Mouse (Mus musculus) hindbrain, embryonic 14.5 days (tissue): Measurements from ENCODE around the gene Ccdc71. TPM values are rescaled to one million over a fixed set of nuclear protein-coding genes. Genes with fewer than 3 reads are reported as not detected.

Experiments used
- ATAC-seq: fragments of 200-750 bp; cut with Nextera tagmentation; 2 replicates; pipeline ENCODE4 v1.8.0; 2017; ENCODE audit warnings: moderate number of reproducible peaks, mild to moderate bottlenecking, moderate TSS enrichment, moderate library complexity; ENCODE audit not compliant: low FRiP score
- DNase-seq: peaks from one replicate; pipeline ENCODE4 v3.0.0-alpha.2; 2015; ENCODE audit warnings: low spot score
- H3K27ac ChIP-seq: fragments of 300-500 bp; sonication (generic); 2 replicates; pipeline ENCODE4 v1.5.1; 2014; ENCODE audit warnings: mild to moderate bottlenecking, moderate library complexity
- H3K27me3 ChIP-seq: fragments of 300-500 bp; sonication (generic); 2 replicates; pipeline ENCODE4 v1.6.1; 2014; ENCODE audit warnings: mild to moderate bottlenecking, low read length, mixed read lengths; ENCODE audit not compliant: control insufficient read depth, insufficient read depth
- H3K36me3 ChIP-seq: fragments of 300-500 bp; sonication (generic); replicated peaks from 2 replicates; pipeline ENCODE4 v1.6.1; 2014; ENCODE audit not compliant: control insufficient read depth, insufficient read depth
- H3K4me1 ChIP-seq: fragments of 300-500 bp; sonication (generic); replicated peaks from 2 replicates; pipeline ENCODE4 v1.6.1; 2014; ENCODE audit warnings: antibody characterized with exemption, low read length, mixed read lengths; ENCODE audit not compliant: control insufficient read depth, insufficient read depth
- H3K4me2 ChIP-seq: fragments of 300-500 bp; sonication (generic); replicated peaks from 2 replicates; pipeline ENCODE4 v1.6.1; 2014; ENCODE audit warnings: mild to moderate bottlenecking, moderate library complexity
- H3K4me3 ChIP-seq: fragments of 300-500 bp; sonication (generic); replicated peaks from 2 replicates; pipeline ENCODE4 v1.5.1; 2014; ENCODE audit warnings: mild to moderate bottlenecking, low read length
- H3K9ac ChIP-seq: fragments of 300-500 bp; sonication (generic); 2 replicates; pipeline ENCODE4 v1.6.1; 2014
- H3K9me3 ChIP-seq: fragments of 300-500 bp; sonication (generic); 2 replicates; pipeline ENCODE4 v1.6.1; 2016; ENCODE audit warnings: low read length; ENCODE audit not compliant: control insufficient read depth
- WGBS: fragments of 180-500 bp; shearing (Covaris S2); extraction: QIAGEN DNeasy Blood & Tissue Kit; methylation state at CpG from one replicate; pipeline ENCODE4 v1.1.7; 2014; 5-methylcytosine and 5-hydroxymethylcytosine counted together
- polyA plus RNA-seq: library from polyadenylated mRNA; unstranded; fragments of >200 nt; fragmentation: Nextera tagmentation; extraction: Ambion mirVana; gene quantifications from 2 replicates; pipeline ENCODE4 v1.2.1, GENCODE M21; 2014

Ccdc71 gene
- polyA plus RNA-seq, 1 experiment from 2014 or later, result 44.9 TPM

DNA sequence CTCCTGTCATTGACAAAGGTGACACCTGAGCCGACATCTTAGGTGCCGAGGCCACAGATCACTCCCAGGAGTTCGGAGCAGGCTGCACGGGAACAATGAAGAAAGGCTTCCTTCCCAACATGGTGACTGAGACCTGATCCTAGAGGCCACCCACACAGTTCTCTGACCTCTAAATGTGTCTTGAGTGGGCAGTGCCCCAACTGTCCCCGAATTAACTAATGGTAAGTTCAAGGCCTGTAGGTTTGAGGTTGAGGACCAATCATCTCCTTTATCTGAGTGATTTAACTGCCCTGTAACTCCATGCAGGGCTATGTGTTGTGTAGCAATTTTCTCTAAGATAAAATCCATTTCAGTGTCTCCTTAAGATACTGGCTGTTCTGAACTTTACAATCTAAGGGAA lies 9.1 kb downstream of the Ccdc71 start:
- DNase-seq (no peak), ATAC-seq (no peak)
- Histone ChIP-seq H3K4me3 (no peak overlapping the region), H3K27ac (no peak overlapping the region), H3K9me3 (no peaks in the 10 kb centered on the region), H3K36me3 (peaks cover 26% of the 10 kb centered on the region), H3K4me1 (no peaks in the 10 kb centered on the region), H3K9ac (no peak overlapping the region), H3K4me2 (no peak overlapping the region), H3K27me3 (no peaks in the 10 kb centered on the region)
- WGBS, result 81% methylated on average over 5 of the region's 5 CpGs

DNA sequence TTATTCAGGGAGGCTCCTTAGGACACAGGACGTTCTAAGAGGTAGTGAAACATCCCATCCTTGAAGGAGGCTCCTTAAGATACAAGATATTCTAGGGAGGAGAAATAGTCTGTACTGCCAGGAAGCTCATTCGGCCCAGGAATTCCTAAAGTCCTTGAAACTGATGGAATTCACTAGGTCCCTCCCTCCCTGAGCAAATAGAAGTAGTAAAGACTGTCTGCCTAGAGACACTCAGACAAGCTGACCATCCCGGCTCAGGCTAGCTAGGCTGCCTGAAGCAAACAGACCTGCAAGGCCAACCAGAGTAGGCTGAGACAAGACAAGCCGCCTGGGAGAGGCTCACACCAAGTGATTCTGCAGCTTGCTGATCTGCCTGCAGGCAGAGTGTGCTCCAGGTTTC lies 9.5 kb downstream of the Ccdc71 start:
- H3K36me3 ChIP-seq, result peaks cover 22% of the 10 kb centered on the region

DNA sequence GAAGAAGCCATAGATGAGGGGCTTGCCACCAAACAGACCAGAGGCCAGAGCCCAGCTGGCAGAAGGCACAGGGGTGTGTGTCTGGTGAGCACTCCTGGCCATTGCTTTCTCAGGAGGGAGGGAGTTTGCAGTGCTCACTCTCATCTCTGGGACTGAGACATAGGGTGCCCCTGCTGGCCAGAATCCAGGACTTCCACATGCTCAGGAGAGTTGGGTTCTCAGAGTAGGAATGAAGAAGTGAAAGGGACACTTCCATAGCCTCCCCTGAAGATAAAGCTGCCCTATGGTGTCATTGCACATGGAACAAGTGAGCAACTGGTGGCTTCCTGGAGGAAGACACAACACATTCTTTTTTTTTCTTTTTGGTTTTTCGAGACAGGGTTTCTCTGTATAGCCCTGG lies 14.2 kb downstream of the Ccdc71 start:
- Histone ChIP-seq H3K9ac (no peak overlapping the region), H3K36me3 (no peaks in the 10 kb centered on the region), H3K27ac (no peak overlapping the region), H3K4me3 (no peak overlapping the region), H3K4me1 (peaks cover 10% of the 10 kb centered on the region), H3K27me3 (no peaks in the 10 kb centered on the region), H3K9me3 (no peaks in the 10 kb centered on the region), H3K4me2 (no peak overlapping the region)
- ATAC-seq (no peak), DNase-seq (no peak)
- WGBS, result 75% methylated on average over 1 of the region's 1 CpGs

More for the DNA sequence above, 9.5 kb downstream of the Ccdc71 start:
- Histone ChIP-seq H3K9me3 (no peaks in the 10 kb centered on the region), H3K27ac (no peak overlapping the region), H3K4me1 (no peaks in the 10 kb centered on the region), H3K4me3 (no peak overlapping the region), H3K9ac (no peak overlapping the region), H3K27me3 (no peaks in the 10 kb centered on the region), H3K4me2 (no peak overlapping the region)
- DNase-seq (no peak), ATAC-seq (no peak)
- 82% methylated on average over 4 of the region's 4 CpGs for WGBS

DNA sequence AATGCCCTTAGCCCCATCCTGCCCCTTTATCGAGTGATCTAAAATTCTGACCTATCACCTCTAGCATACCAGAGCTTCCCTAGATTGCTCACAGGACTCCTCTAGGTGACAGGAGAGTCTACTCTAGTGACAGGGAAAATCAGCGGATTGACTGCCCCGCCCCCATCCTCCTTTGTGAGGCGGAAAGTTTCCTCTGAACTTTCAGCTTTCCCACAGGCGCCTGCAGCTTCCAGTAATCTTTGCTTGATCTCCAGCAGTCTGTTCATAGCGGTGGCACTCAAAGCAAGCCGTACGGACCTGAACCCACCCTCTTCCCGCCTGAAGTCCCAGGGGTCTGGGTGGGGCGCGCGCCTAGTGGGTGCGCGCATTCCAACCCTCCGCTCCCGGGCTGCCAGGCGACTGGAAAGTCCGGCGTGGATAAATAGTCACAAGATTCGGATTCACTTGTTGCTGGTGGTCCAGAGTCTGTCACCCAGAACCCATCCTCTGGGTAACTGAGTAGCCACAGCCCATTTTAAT lies 18.4 kb downstream of the Ccdc71 start:
- Histone ChIP-seq H3K27ac (peak overlapping the region; percentile 63; the same call in 1 of the 2 replicates), H3K4me3 (peak overlapping the region; percentile 34), H3K4me1 (peaks cover 10% of the 10 kb centered on the region), H3K36me3 (no peaks in the 10 kb centered on the region; the same call in 1 of the 2 replicates), H3K27me3 (no peaks in the 10 kb centered on the region), H3K4me2 (peak overlapping the region; percentile 51), H3K9me3 (no peaks in the 10 kb centered on the region), H3K9ac (peak overlapping the region; percentile 24; the same call in 1 of the 2 replicates)
- DNase-seq, result peak; percentile 64
- WGBS, result under 1% methylated on average over 20 of the region's 20 CpGs
- peak; percentile 25; the same call in 1 of the 2 replicates for ATAC-seq

DNA sequence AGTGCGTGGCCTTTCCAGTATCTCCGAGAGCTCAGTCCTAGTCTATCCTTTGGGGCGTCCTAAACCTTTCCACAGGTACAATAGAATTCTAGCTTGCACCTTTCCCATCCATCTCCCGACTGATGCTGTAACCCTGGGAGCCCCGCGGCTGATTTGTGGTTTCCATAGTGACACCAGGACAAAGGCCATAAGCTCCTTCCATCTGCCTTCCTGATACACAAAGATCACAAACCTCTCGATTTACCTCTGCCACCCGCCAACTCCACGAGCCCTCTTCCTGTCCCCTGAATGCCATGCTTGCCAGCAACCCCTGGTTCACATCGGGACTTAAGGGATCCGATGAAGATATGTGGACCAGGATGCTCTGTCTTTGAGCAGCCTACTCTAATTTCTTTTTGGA lies 18.9 kb downstream of the Ccdc71 start:
- Histone ChIP-seq H3K9me3 (no peaks in the 10 kb centered on the region), H3K27me3 (no peaks in the 10 kb centered on the region), H3K36me3 (no peaks in the 10 kb centered on the region; the same call in 1 of the 2 replicates), H3K4me3 (peak overlapping the region; percentile 34), H3K9ac (0 out of 2 replicates have a peak overlapping the region, but pooled peaks have one; percentile 14), H3K4me2 (peak overlapping the region; percentile 51), H3K27ac (no peak overlapping the region), H3K4me1 (peaks cover 10% of the 10 kb centered on the region)
- WGBS, result 31% methylated on average over 11 of the region's 11 CpGs
- no peak for DNase-seq
- ATAC-seq, result no peak; the same call in 1 of the 2 replicates

DNA sequence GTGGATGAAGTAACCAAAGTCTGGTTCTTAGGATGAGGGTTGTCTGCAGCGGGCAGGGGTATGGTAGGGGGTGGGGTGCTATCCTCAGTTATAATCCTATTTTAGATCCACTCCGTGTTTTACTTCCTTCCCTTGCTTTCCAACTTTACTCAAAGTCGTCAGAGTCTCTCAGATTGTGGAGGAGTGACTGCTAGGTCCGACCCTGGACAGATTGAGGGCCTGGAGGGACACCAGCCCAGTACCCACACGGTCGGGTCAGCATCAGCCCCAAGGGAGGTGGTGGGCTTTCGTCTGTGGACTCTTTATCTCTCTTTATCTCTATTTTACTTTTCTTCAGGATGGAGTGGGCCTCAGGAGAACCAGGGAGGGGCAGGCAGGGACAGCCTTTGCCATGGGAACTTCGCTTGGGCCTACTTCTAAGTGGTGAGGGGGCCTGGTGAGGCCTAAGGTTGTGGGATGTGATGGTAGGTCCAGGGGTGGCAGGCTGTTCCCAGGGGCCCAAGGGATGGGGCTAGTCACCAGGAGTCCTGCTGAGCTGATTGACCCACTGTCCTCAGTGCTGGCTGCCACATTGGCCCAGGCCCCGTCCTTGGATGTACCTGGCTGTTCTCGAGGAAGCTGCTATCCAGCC lies 19.5 kb downstream of the Ccdc71 start, which contains the start of gene Lamb2:
Gene Lamb2, plus strand, starts transcription at position 16 of the 631 bp plus-strand sequence.
- ATAC-seq (peak; percentile 41; the same call in 1 of the 2 replicates), DNase-seq (peak; percentile 85)
- H3K36me3 ChIP-seq, result no peaks in the 10 kb centered on the region; the same call in 1 of the 2 replicates
- H3K27me3 ChIP-seq, result no peaks in the 10 kb centered on the region
- peaks cover 10% of the 10 kb centered on the region for H3K4me1 ChIP-seq
- H3K27ac ChIP-seq, result peak within 1 kb of the TSS; percentile 63; the same call in 1 of the 2 replicates
- H3K9me3 ChIP-seq, result no peaks in the 10 kb centered on the region
- peak within 1 kb of the TSS; percentile 34 for H3K4me3 ChIP-seq
- 18% methylated on average over 10 of the region's 10 CpGs for WGBS
- H3K9ac ChIP-seq, result peak within 1 kb of the TSS; percentile 51
- H3K4me2 ChIP-seq, result peak within 1 kb of the TSS; percentile 53

DNA sequence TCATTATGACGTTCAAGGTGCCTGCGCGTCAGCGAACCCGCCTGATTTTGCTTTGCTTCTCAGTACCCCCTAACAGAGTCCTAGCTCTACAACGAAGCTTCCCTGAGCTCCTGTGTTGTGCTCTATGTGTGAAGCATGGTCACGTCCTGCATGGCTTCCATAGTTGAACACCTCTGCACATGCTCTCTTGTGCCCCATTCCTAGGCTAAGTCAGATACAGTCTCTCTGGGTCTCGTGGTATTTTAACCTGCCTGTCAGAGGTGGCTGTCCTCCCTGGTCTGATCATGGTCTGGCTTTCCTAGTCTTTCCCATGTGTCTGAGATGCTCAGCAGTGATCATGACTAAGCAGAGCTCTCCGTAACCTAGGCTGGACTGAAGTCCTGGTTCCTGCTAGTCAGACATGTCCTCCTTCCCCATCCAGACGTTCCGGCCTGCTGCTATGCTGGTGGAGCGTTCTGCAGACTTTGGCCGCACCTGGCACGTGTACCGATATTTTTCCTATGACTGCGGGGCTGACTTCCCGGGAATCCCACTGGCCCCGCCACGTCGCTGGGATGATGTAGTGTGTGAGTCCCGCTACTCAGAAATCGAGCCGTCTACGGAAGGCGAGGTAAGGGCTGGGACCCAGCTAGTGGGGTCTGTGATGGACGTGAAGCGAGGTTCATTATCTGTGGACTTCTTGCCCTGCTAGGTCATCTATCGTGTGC lies 20.6 kb downstream of the Ccdc71 start:
- H3K9ac ChIP-seq, result no peak overlapping the region
- no peaks in the 10 kb centered on the region for H3K27me3 ChIP-seq
- ATAC-seq, result no peak
- 0 out of 2 replicates have a peak overlapping the region, but pooled peaks have one; percentile 53 for H3K4me2 ChIP-seq
- no peak overlapping the region for H3K27ac ChIP-seq
- no peak overlapping the region for H3K4me3 ChIP-seq
- no peak for DNase-seq
- 93% methylated on average over 28 of the region's 28 CpGs for WGBS
- H3K4me1 ChIP-seq, result peaks cover 10% of the 10 kb centered on the region
- peaks cover 6% of the 10 kb centered on the region; the same call in 1 of the 2 replicates for H3K36me3 ChIP-seq
- no peaks in the 10 kb centered on the region for H3K9me3 ChIP-seq

DNA sequence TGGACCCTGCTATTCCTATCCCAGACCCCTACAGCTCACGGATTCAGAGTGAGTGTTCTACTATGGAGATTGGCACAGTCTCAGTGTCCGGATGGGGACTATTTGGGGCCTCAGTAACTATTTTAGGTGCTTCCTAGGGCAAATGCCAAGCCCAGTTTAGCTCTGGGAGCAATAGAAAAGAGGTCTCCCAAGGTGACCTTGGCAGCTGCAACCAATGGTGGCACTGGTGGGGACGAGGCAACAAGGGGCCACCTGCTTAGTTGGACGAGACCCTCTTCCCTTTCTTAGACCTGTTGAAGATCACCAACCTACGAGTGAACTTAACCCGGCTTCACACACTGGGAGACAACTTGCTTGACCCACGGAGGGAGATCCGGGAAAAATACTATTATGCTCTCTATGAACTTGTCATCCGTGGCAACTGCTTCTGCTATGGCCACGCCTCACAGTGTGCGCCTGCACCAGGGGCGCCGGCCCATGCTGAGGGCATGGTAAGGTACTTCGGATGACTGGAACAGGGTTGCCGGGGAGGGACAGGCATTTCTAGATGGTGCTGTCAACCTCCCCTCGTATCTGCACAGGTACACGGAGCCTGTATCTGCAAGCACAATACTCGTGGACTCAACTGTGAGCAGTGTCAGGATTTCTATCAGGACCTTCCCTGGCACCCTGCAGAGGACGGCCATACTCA lies 21.3 kb downstream of the Ccdc71 start:
- no peak overlapping the region for H3K4me3 ChIP-seq
- no peak for ATAC-seq

More for the DNA sequence above, 21.3 kb downstream of the Ccdc71 start:
- Histone ChIP-seq H3K4me1 (peaks cover 10% of the 10 kb centered on the region), H3K4me2 (no peak overlapping the region), H3K27ac (no peak overlapping the region), H3K36me3 (peaks cover 7% of the 10 kb centered on the region; the same call in 1 of the 2 replicates), H3K9me3 (no peaks in the 10 kb centered on the region), H3K27me3 (no peaks in the 10 kb centered on the region), H3K9ac (no peak overlapping the region)
- DNase-seq, result no peak
- WGBS, result 91% methylated on average over 19 of the region's 19 CpGs
